Mouse (Mus musculus) kidney, embryonic 15.5 days (tissue): ENCODE measurements around the gene Gm5415. TPM values are rescaled to one million over a fixed set of nuclear protein-coding genes. Genes with fewer than 3 reads are reported as not detected.
"Not testable (repeated sequence)": the region's sequence is repeated elsewhere in the genome, so short reads cannot be mapped to it uniquely, and the experiment has no call there.

Source experiments
- ATAC-seq: fragments of 200-750 bp; cut with Nextera tagmentation; replicated peaks from 2 replicates; pipeline ENCODE4 v1.8.0; 2017; ENCODE audit warnings: moderate TSS enrichment; ENCODE audit not compliant: low FRiP score
- H3K27ac ChIP-seq: fragments of 300-500 bp; sonication (generic); 2 replicates; pipeline ENCODE4 v1.5.1; 2015; ENCODE audit warnings: mild to moderate bottlenecking, inconsistent platforms
- H3K27me3 ChIP-seq: fragments of 300-500 bp; sonication (generic); 2 replicates; pipeline ENCODE4 v1.6.1; 2015; ENCODE audit warnings: inconsistent platforms
- H3K36me3 ChIP-seq: fragments of 300-500 bp; sonication (generic); 2 replicates; pipeline ENCODE4 v1.6.1; 2015; ENCODE audit warnings: inconsistent platforms
- H3K4me1 ChIP-seq: fragments of 300-500 bp; sonication (generic); 2 replicates; pipeline ENCODE4 v1.6.1; 2015; ENCODE audit warnings: inconsistent platforms
- H3K4me2 ChIP-seq: fragments of 300-500 bp; sonication (generic); 2 replicates; pipeline ENCODE4 v1.6.1; 2015; ENCODE audit warnings: moderate library complexity, mild to moderate bottlenecking, inconsistent platforms
- H3K4me3 ChIP-seq: fragments of 300-500 bp; sonication (generic); replicated peaks from 2 replicates; pipeline ENCODE4 v1.5.1; 2015; ENCODE audit warnings: mild to moderate bottlenecking, inconsistent platforms
- H3K9ac ChIP-seq: fragments of 300-500 bp; sonication (generic); 2 replicates; pipeline ENCODE4 v1.6.1; 2015; ENCODE audit warnings: mild to moderate bottlenecking, inconsistent platforms
- H3K9me3 ChIP-seq: fragments of 300-500 bp; sonication (generic); replicated peaks from 2 replicates; pipeline ENCODE4 v1.6.1; 2016; ENCODE audit warnings: inconsistent platforms
- WGBS: fragments of 180-500 bp; shearing (Covaris S2); methylation state at CpG from one replicate; pipeline ENCODE4 v1.1.7; 2015; ENCODE audit warnings: mixed read lengths; 5-methylcytosine and 5-hydroxymethylcytosine counted together
- polyA plus RNA-seq: library from polyadenylated mRNA; unstranded; fragments of >200 nt; fragmentation: Nextera tagmentation; extraction: Ambion mirVana; gene quantifications from 2 replicates; pipeline ENCODE4 v1.2.1, GENCODE M21; 2015

The Gm5415 gene
- 0.04 TPM in 2 replicates for polyA plus RNA-seq

- not testable (repeated sequence) for H3K4me3 ChIP-seq, H3K4me2 ChIP-seq, H3K27me3 ChIP-seq, H3K9ac ChIP-seq, ATAC-seq, H3K4me1 ChIP-seq, H3K27ac ChIP-seq, H3K9me3 ChIP-seq, H3K36me3 ChIP-seq
- 77% methylated on average over 3 of the region's 7 CpGs for WGBS
Observed at GRCm38 (mm10) chr1:32547194-32547593, at the start of gene Gm5415. Gene Gm5415 (minus strand): TSS chr1:32547294.

- Histone ChIP-seq H3K27me3 (no peaks in the 10 kb centered on the region), H3K4me2 (no peak overlapping the region), H3K9ac (no peak overlapping the region), H3K27ac (no peak overlapping the region), H3K36me3 (no peaks in the 10 kb centered on the region), H3K9me3 (no peaks in the 10 kb centered on the region), H3K4me1 (no peaks in the 10 kb centered on the region), H3K4me3 (no peak overlapping the region)
- WGBS = 82% methylated on average over 2 of the region's 2 CpGs
- ATAC-seq = no peak
Observed at GRCm38 (mm10) chr1:32568901-32569300, 21.8 kb upstream of the Gm5415 start.

GRCm38 (mm10) chr1:32553925-32554324 lies 6.8 kb upstream of the Gm5415 start:
- Histone ChIP-seq H3K4me2 (no peak overlapping the region), H3K9ac (no peak overlapping the region), H3K36me3 (no peaks in the 10 kb centered on the region), H3K27me3 (no peaks in the 10 kb centered on the region), H3K9me3 (no peaks in the 10 kb centered on the region), H3K4me3 (no peak overlapping the region), H3K4me1 (no peaks in the 10 kb centered on the region), H3K27ac (no peak overlapping the region)
- ATAC-seq = no peak
- WGBS = 54% methylated on average over 4 of the region's 4 CpGs

GRCm38 (mm10) chr1:32553459-32553858 lies 6.4 kb upstream of the Gm5415 start:
- no peaks in the 10 kb centered on the region for H3K36me3 ChIP-seq
- no peak overlapping the region for H3K9ac ChIP-seq
- no peak for ATAC-seq
- no peaks in the 10 kb centered on the region for H3K4me1 ChIP-seq
- no peak overlapping the region for H3K4me2 ChIP-seq
- no peak overlapping the region for H3K27ac ChIP-seq
- no peaks in the 10 kb centered on the region for H3K9me3 ChIP-seq
- WGBS = 87% methylated on average over 3 of the region's 3 CpGs
- H3K27me3 ChIP-seq = no peaks in the 10 kb centered on the region
- no peak overlapping the region for H3K4me3 ChIP-seq

- H3K4me1 ChIP-seq = no peaks in the 10 kb centered on the region
- H3K36me3 ChIP-seq = no peaks in the 10 kb centered on the region
- no peak overlapping the region for H3K27ac ChIP-seq
- H3K27me3 ChIP-seq = no peaks in the 10 kb centered on the region
- H3K9me3 ChIP-seq = no peaks in the 10 kb centered on the region
- no peak overlapping the region for H3K9ac ChIP-seq
- WGBS = 94% methylated on average over 6 of the region's 6 CpGs
- no peak overlapping the region for H3K4me3 ChIP-seq
- no peak overlapping the region for H3K4me2 ChIP-seq
- ATAC-seq = no peak
Observed at GRCm38 (mm10) chr1:32503381-32503780, 43.7 kb downstream of the Gm5415 start.
